Mouse (Mus musculus) kidney, adult 2 months (tissue): Measurements from ENCODE around the gene Maz.

ENCODE experiments used
- CTCF ChIP-seq: fragments of 200-500 bp; conservative IDR thresholded peaks from 2 replicates; pipeline ENCODE4 v1.5.1; 2011; ENCODE audit warnings: low read depth, mild to moderate bottlenecking, control low read depth, low read length, moderate library complexity, mixed read lengths; ENCODE audit not compliant: insufficient read depth, insufficient read length
- POLR2A ChIP-seq: fragments of 200-500 bp; IDR thresholded peaks from one replicate; pipeline ENCODE4 v1.6.1; 2011; ENCODE audit warnings: low read depth, low read length, control low read depth

DNA sequence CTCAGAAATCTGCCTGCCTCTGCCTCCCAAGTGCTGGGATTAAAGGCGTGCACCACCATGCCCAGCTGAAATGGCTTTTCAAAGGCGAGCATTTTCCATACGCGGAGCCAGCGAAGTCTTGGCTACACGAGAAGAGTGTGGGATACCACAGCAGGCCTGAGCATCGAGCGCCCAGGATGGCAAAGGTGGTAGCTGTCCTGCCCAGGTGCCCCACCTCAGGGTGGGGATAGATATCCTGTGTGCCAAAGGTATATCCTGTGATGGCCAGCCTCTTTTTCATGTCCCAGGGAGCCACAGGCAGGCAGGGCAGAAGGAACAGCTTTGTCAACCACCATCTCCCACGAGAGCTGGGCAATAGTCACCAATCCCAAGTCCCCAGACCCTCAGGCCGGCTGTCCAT lies 14.0 kb downstream of the Maz start:
- TF ChIP-seq CTCF (no peak), POLR2A (no peak)
